ENCODE assay signal across 17 mouse cellular contexts in the genomic region with DNA sequence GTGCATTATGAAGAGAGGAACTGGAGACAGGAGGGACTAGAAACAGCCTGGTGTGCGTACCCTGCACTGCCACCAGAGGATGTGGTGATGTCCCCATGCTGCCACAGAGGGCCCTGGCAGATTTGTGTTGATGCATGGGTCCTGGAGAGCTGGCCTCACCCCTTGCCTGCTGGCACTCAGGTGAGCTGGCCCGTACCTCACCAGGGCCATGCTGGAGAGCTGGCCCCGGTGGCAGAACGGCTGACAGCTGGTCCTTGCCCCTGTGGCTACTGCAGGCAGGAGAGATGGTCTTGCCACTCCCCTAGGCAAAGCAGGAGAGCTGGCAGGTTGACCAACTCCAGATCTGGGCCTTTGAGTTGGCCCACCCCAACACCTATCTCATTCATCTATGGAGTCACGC. TPM values are rescaled to one million over a fixed set of nuclear protein-coding genes. Genes with fewer than 3 reads are reported as not detected.
DNase-seq lines count a peak whose midpoint lies in the region; ATAC-seq and TF ChIP-seq lines count a peak whose summit lies in the region.
"Had no signal": no experiment of that assay in that cellular context is flagged by ENCODE, and none has a peak within 500 bp of the region (broad histone marks: within the 10 kb centered on the region; RNA-seq: fewer than 3 reads in every experiment).

No protein-coding gene starts in this region.

- no peaks in the 10 kb centered on the region for H3K9me3 ChIP-seq in hindbrain, embryonic 13.5 days
- no peaks in the 10 kb centered on the region for H3K9me3 ChIP-seq in hindbrain, embryonic 14.5 days (ENCODE audit: control insufficient read depth, low read length)
- H3K9me3 ChIP-seq in midbrain, embryonic 13.5 days = no peaks in the 10 kb centered on the region
- H3K9me3 ChIP-seq in midbrain, postnatal 0 days (ENCODE audit: low read length) = no peaks in the 10 kb centered on the region
- no peaks in the 10 kb centered on the region for H3K9me3 ChIP-seq in hindbrain, postnatal 0 days (ENCODE audit: low read length)
- H3K9me3 ChIP-seq: heart, embryonic 12.5 days; hindbrain, embryonic 15.5 days; neural tube, embryonic 12.5 days had no signal

- H3K4me2 ChIP-seq in hindbrain, embryonic 13.5 days = no peak overlapping the region
- no peak overlapping the region for H3K4me2 ChIP-seq in hindbrain, embryonic 14.5 days (replicated peaks)
- no peak overlapping the region for H3K4me2 ChIP-seq in midbrain, embryonic 13.5 days (replicated peaks)
- no peak overlapping the region for H3K4me2 ChIP-seq in midbrain, postnatal 0 days (ENCODE audit: low read depth, low read length, poor library complexity, severe bottlenecking)
- H3K4me2 ChIP-seq in hindbrain, postnatal 0 days (ENCODE audit: low read depth, low read length) = no peak overlapping the region
- H3K4me2 ChIP-seq: heart, embryonic 12.5 days; hindbrain, embryonic 15.5 days; lung, embryonic 14.5 days; neural tube, embryonic 12.5 days had no signal

- no peak overlapping the region for H3K4me3 ChIP-seq in hindbrain, embryonic 13.5 days
- H3K4me3 ChIP-seq in hindbrain, embryonic 14.5 days (replicated peaks; ENCODE audit: low read length) = no peak overlapping the region
- no peak overlapping the region for H3K4me3 ChIP-seq in midbrain, embryonic 13.5 days (replicated peaks)
- H3K4me3 ChIP-seq in midbrain, postnatal 0 days (ENCODE audit: low read depth, low read length) = no peak overlapping the region
- H3K4me3 ChIP-seq in hindbrain, postnatal 0 days (ENCODE audit: low read length) = no peak overlapping the region
- H3K4me3 ChIP-seq: heart, embryonic 12.5 days; hindbrain, embryonic 15.5 days; neural tube, embryonic 12.5 days had no signal

- WGBS in hindbrain, embryonic 13.5 days = 73% methylated on average over 5 of the region's 5 CpGs
- WGBS in hindbrain, embryonic 14.5 days = 78% methylated on average over 5 of the region's 5 CpGs
- WGBS in midbrain, embryonic 13.5 days = 72% methylated on average over 5 of the region's 5 CpGs
- WGBS in midbrain, postnatal 0 days = 80% methylated on average over 5 of the region's 5 CpGs
- WGBS in hindbrain, postnatal 0 days = 75% methylated on average over 5 of the region's 5 CpGs

- no peak overlapping the region for H3K9ac ChIP-seq in hindbrain, embryonic 13.5 days
- no peak overlapping the region for H3K9ac ChIP-seq in hindbrain, embryonic 14.5 days
- H3K9ac ChIP-seq in midbrain, embryonic 13.5 days (replicated peaks) = no peak overlapping the region
- H3K9ac ChIP-seq in midbrain, postnatal 0 days (replicated peaks; ENCODE audit: low read length, poor library complexity, severe bottlenecking) = no peak overlapping the region
- no peak overlapping the region for H3K9ac ChIP-seq in hindbrain, postnatal 0 days (replicated peaks; ENCODE audit: low read length)
- H3K9ac ChIP-seq: heart, embryonic 12.5 days; hindbrain, embryonic 15.5 days; lung, embryonic 14.5 days; neural tube, embryonic 12.5 days had no signal

- no peaks in the 10 kb centered on the region for H3K36me3 ChIP-seq in hindbrain, embryonic 13.5 days
- no peaks in the 10 kb centered on the region for H3K36me3 ChIP-seq in hindbrain, embryonic 14.5 days (replicated peaks; ENCODE audit: control insufficient read depth, insufficient read depth)
- no peaks in the 10 kb centered on the region for H3K36me3 ChIP-seq in midbrain, embryonic 13.5 days
- H3K36me3 ChIP-seq in midbrain, postnatal 0 days (ENCODE audit: insufficient read depth, low read length) = no peaks in the 10 kb centered on the region
- no peaks in the 10 kb centered on the region for H3K36me3 ChIP-seq in hindbrain, postnatal 0 days (ENCODE audit: insufficient read depth, low read length)
- H3K36me3 ChIP-seq: heart, embryonic 12.5 days; hindbrain, embryonic 15.5 days; neural tube, embryonic 12.5 days had no signal

- DNase-seq in hindbrain, embryonic 14.5 days (ENCODE audit: low spot score) = no peak
- DNase-seq in midbrain, postnatal 0 days (ENCODE audit: low spot score) = no peak
- DNase-seq in cerebellum, adult 9-10 months = peak; percentile 12
- no peak for DNase-seq in hindbrain, postnatal 0 days (ENCODE audit: low spot score)
- DNase-seq in yolk sac, embryonic 10.5 days (ENCODE audit: low spot score) = no peak
- DNase-seq: layer of hippocampus, adult 9-11 months; lung, embryonic 14.5 days had no signal

- TF ChIP-seq CTCF in midbrain, postnatal 0 days (IDR thresholded peaks at IDR 0.05) = no peak
- TF ChIP-seq CTCF in hindbrain, postnatal 0 days (IDR thresholded peaks at IDR 0.05; ENCODE audit: low read depth) = peak; percentile 5; the same call in 1 of the 2 replicates

- 0 out of 2 replicates have a peak, but pooled peaks have one; percentile 32 for ATAC-seq in hindbrain, embryonic 13.5 days (ENCODE audit: low FRiP score)
- no peak for ATAC-seq in hindbrain, embryonic 14.5 days (ENCODE audit: low FRiP score)
- peak; percentile 68 for ATAC-seq in midbrain, embryonic 13.5 days
- no peak for ATAC-seq in midbrain, postnatal 0 days (ENCODE audit: low FRiP score)
- no peak for ATAC-seq in hindbrain, postnatal 0 days
- ATAC-seq: activated CD4-positive, CD25-positive, alpha-beta regulatory T cell, adult 4 months had no signal

- H3K4me1 ChIP-seq in hindbrain, embryonic 13.5 days (replicated peaks) = no peaks in the 10 kb centered on the region
- H3K4me1 ChIP-seq in hindbrain, embryonic 14.5 days (replicated peaks; ENCODE audit: control insufficient read depth, insufficient read depth, low read length) = no peaks in the 10 kb centered on the region
- no peaks in the 10 kb centered on the region for H3K4me1 ChIP-seq in midbrain, embryonic 13.5 days (replicated peaks)
- no peaks in the 10 kb centered on the region for H3K4me1 ChIP-seq in midbrain, postnatal 0 days (ENCODE audit: insufficient read depth, low read length)
- H3K4me1 ChIP-seq in hindbrain, postnatal 0 days (ENCODE audit: insufficient read depth, low read length) = no peaks in the 10 kb centered on the region
- H3K4me1 ChIP-seq: heart, embryonic 12.5 days; hindbrain, embryonic 15.5 days; neural tube, embryonic 12.5 days had no signal

- no peak overlapping the region for H3K27ac ChIP-seq in hindbrain, embryonic 13.5 days
- H3K27ac ChIP-seq in hindbrain, embryonic 14.5 days = no peak overlapping the region
- no peak overlapping the region for H3K27ac ChIP-seq in midbrain, embryonic 13.5 days
- H3K27ac ChIP-seq in midbrain, postnatal 0 days (ENCODE audit: low read depth, low read length) = no peak overlapping the region
- H3K27ac ChIP-seq in hindbrain, postnatal 0 days = no peak overlapping the region
- H3K27ac ChIP-seq: hindbrain, embryonic 15.5 days; neural tube, embryonic 12.5 days had no signal

- H3K27me3 ChIP-seq in hindbrain, embryonic 13.5 days = no peaks in the 10 kb centered on the region
- no peaks in the 10 kb centered on the region for H3K27me3 ChIP-seq in hindbrain, embryonic 14.5 days (ENCODE audit: control insufficient read depth, insufficient read depth, low read length)
- no peaks in the 10 kb centered on the region for H3K27me3 ChIP-seq in midbrain, embryonic 13.5 days
- no peaks in the 10 kb centered on the region for H3K27me3 ChIP-seq in midbrain, postnatal 0 days (ENCODE audit: insufficient read depth, low read length)
- no peaks in the 10 kb centered on the region for H3K27me3 ChIP-seq in hindbrain, postnatal 0 days (ENCODE audit: insufficient read depth, low read length)
- H3K27me3 ChIP-seq: heart, embryonic 12.5 days; hindbrain, embryonic 15.5 days; neural tube, embryonic 12.5 days had no signal

RNA-seq across cellular contexts. Expression of gene Amtn, which starts 22.7 kb away (rescaled TPM):
- not detected in 2 replicates for polyA plus RNA-seq in hindbrain, embryonic 13.5 days (2015; fragmentation: Nextera tagmentation; extraction: Ambion mirVana)
- not detected in 2 replicates for polyA plus RNA-seq in hindbrain, embryonic 14.5 days (2014; fragmentation: Nextera tagmentation; extraction: Ambion mirVana)
- polyA plus RNA-seq in midbrain, embryonic 13.5 days (2015; fragmentation: Nextera tagmentation; extraction: Ambion mirVana) = not detected in 2 replicates
- not detected in 2 replicates for total RNA-seq in midbrain, postnatal 0 days (2014; rRNA removed)
- polyA plus RNA-seq in midbrain, postnatal 0 days (2015; fragmentation: Nextera tagmentation; extraction: Ambion mirVana) = not detected in 2 replicates
- not detected in 2 replicates for total RNA-seq in hindbrain, postnatal 0 days (2014; rRNA removed)
- polyA plus RNA-seq in hindbrain, postnatal 0 days (2015; fragmentation: Nextera tagmentation; extraction: Ambion mirVana) = not detected in 2 replicates
- total RNA-seq: gastrocnemius, adult 8-10 months; megakaryocyte-erythroid progenitor cell, adult 5-6 weeks had no signal
- polyA plus RNA-seq: activated CD4-positive, CD25-positive, alpha-beta regulatory T cell, adult 4 months; cortical plate, adult 2 months; heart, embryonic 12.5 days; hindbrain, embryonic 15.5 days; kidney, embryonic 14.5 days; lung, embryonic 14.5 days; neural tube, embryonic 12.5 days had no signal

RNA-seq across cellular contexts. Expression of gene Ambn, which starts 57.2 kb away (rescaled TPM):
- not detected in 2 replicates for polyA plus RNA-seq in hindbrain, embryonic 13.5 days (2015; fragmentation: Nextera tagmentation; extraction: Ambion mirVana)
- not detected in 2 replicates for polyA plus RNA-seq in hindbrain, embryonic 14.5 days (2014; fragmentation: Nextera tagmentation; extraction: Ambion mirVana)
- 0.21 TPM in 1 of 2 replicates, not detected in the other for polyA plus RNA-seq in midbrain, embryonic 13.5 days (2015; fragmentation: Nextera tagmentation; extraction: Ambion mirVana)
- not detected in 2 replicates for total RNA-seq in midbrain, postnatal 0 days (2014; rRNA removed)
- polyA plus RNA-seq in midbrain, postnatal 0 days (2015; fragmentation: Nextera tagmentation; extraction: Ambion mirVana) = 0.17 TPM in 1 of 2 replicates, not detected in the other
- total RNA-seq in hindbrain, postnatal 0 days (2014; rRNA removed) = not detected in 2 replicates
- 0.09 TPM in 1 of 2 replicates, not detected in the other for polyA plus RNA-seq in hindbrain, postnatal 0 days (2015; fragmentation: Nextera tagmentation; extraction: Ambion mirVana)
- total RNA-seq: gastrocnemius, adult 8-10 months; megakaryocyte-erythroid progenitor cell, adult 5-6 weeks had no signal
- polyA plus RNA-seq: activated CD4-positive, CD25-positive, alpha-beta regulatory T cell, adult 4 months; cortical plate, adult 2 months; heart, embryonic 12.5 days; hindbrain, embryonic 15.5 days; kidney, embryonic 14.5 days; lung, embryonic 14.5 days; neural tube, embryonic 12.5 days had no signal

Comparison
In these comparisons a context has a peak if more than half of its experiments do, and no peak if none do; other contexts are left out.
1. ATAC-seq: peak in hindbrain, embryonic 13.5 days (single experiment) and midbrain, embryonic 13.5 days (single experiment); none in hindbrain, embryonic 14.5 days (single experiment), midbrain, postnatal 0 days (single experiment) and hindbrain, postnatal 0 days (single experiment).